Mouse (Mus musculus) C2C12 (cell line): ENCODE data around the gene Skap1. TPM values are rescaled to one million over a fixed set of nuclear protein-coding genes. Genes with fewer than 3 reads are reported as not detected.

Source experiments
- H3K27me3 ChIP-seq: one replicate; pipeline ENCODE4 v1.6.1; 2011; ENCODE audit not compliant: control insufficient read depth, insufficient read depth, insufficient read length
- H3K36me3 ChIP-seq: one replicate; pipeline ENCODE4 v1.6.1; 2011; ENCODE audit not compliant: control insufficient read depth, insufficient read depth
- H3K4me3 ChIP-seq: one replicate; pipeline ENCODE4 v1.5.1; 2011; ENCODE audit warnings: mild to moderate bottlenecking, control low read depth; ENCODE audit not compliant: poor library complexity, insufficient read depth, severe bottlenecking
- H3K79me2 ChIP-seq: one replicate; pipeline ENCODE4 v1.6.1; 2011; ENCODE audit not compliant: control insufficient read depth, insufficient read depth
- H3K79me3 ChIP-seq: one replicate; pipeline ENCODE4 v1.6.1; 2011; ENCODE audit warnings: low read depth, control low read depth
- H3ac ChIP-seq: one replicate; pipeline ENCODE3; 2011; ENCODE audit warnings: low read depth; ENCODE audit not compliant: control insufficient read depth, insufficient read length
- CEBPB ChIP-seq: IDR thresholded peaks from one replicate; pipeline ENCODE4 v1.6.1; 2011; ENCODE audit warnings: low read depth, mild to moderate bottlenecking, control low read depth, moderate library complexity
- CTCF ChIP-seq: IDR thresholded peaks from one replicate; pipeline ENCODE4 v1.5.1; 2011; ENCODE audit not compliant: control insufficient read depth, insufficient read depth, insufficient read length
- FOSL1 ChIP-seq: IDR thresholded peaks from one replicate; pipeline ENCODE4 v1.8.0; 2011; ENCODE audit warnings: mild to moderate bottlenecking, low read length; ENCODE audit not compliant: poor library complexity, insufficient read depth, severe bottlenecking
- MAX ChIP-seq: IDR thresholded peaks from one replicate; pipeline ENCODE4 v1.6.1; 2011; ENCODE audit warnings: mild to moderate bottlenecking, control low read depth
- MYOD1 ChIP-seq: IDR thresholded peaks from one replicate; pipeline ENCODE4 v1.6.1; 2011; ENCODE audit warnings: low read depth; ENCODE audit not compliant: control insufficient read depth, insufficient read length
- MYOG ChIP-seq: IDR thresholded peaks from one replicate; pipeline ENCODE4 v1.6.1; 2011; ENCODE audit not compliant: control insufficient read depth, insufficient read length; ENCODE audit errors: extremely low read depth
- USF1 ChIP-seq: IDR thresholded peaks from one replicate; pipeline ENCODE4 v1.6.1; 2011; ENCODE audit warnings: low read depth, mild to moderate bottlenecking, control low read depth, moderate library complexity
- polyA plus RNA-seq: library from polyadenylated mRNA; unstranded; fragments of >200 nt; fragmentation: generic; extraction: Trizol; gene quantifications from one replicate; pipeline ENCODE4 v1.2.1, GENCODE M21; 2012; ENCODE audit warnings: missing spikeins

Gene Skap1
- polyA plus RNA-seq, 1 experiment, result 0.04 TPM

DNA sequence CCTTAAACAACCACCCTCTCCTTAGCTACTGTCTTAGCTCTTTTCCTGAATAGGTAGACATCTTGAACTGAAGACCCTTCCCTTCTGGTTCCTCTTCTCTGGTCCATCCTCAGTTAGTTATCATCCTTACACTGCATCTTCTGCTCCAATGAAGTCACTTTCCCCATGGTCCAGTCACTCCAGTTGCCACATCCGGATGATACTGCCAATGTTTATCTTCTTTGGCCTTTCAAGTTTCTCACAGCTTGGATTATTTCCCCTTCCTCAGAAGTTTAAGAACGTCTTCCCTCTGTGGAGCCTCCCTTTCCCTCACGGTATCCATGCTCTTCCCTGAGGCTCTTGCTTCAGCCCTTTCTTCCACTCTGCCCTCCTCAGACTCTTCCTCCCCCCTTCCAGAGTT lies 38.6 kb downstream of the Skap1 start:
- TF ChIP-seq CTCF (no peak), FOSL1 (no peak), MYOG (no peak), MAX (no peak), USF1 (no peak), CEBPB (no peak), MYOD1 (no peak)
- Histone ChIP-seq H3K27me3 (peaks cover 36% of the 10 kb centered on the region), H3K79me3 (no peaks in the 10 kb centered on the region), H3K36me3 (no peaks in the 10 kb centered on the region), H3K79me2 (no peaks in the 10 kb centered on the region), H3ac (no peak overlapping the region), H3K4me3 (no peak overlapping the region)

DNA sequence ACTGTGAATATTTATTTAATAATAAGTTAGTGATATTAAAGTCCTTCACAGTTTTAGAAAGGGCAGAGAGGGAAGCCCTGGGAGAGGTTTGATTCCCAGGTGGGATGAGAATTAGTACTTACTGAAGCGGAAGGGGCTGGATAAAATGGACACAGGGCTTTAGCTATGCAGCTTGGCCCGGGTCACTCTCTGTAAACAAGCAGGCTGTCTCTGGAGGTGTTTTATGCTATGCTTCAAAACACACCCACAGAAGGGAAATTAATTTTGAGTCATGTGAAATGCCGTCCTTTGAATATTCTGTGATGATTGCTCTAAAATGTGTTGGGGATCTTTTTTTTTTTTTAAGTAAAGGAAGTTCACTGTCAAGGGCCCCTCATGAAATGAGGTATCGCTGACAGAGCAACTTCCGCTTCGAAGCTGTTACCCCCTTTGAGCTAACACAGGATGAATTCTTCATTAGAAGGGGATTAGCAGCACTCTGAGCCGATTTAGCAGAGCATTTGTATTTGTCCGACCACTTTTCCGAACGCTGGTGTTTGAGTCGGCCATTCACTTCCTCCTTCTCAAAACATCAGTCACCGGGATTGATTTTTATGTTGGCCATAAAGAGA lies 40.2 kb downstream of the Skap1 start:
- Histone ChIP-seq H3K36me3 (no peaks in the 10 kb centered on the region), H3ac (no peak overlapping the region), H3K4me3 (no peak overlapping the region), H3K79me2 (no peaks in the 10 kb centered on the region), H3K27me3 (peaks cover 29% of the 10 kb centered on the region), H3K79me3 (no peaks in the 10 kb centered on the region)
- TF ChIP-seq CEBPB, result no peak
- TF ChIP-seq CTCF, result no peak
- TF ChIP-seq MAX, result no peak
- TF ChIP-seq USF1, result no peak
- TF ChIP-seq FOSL1, result no peak
- TF ChIP-seq MYOG, result no peak
- TF ChIP-seq MYOD1, result no peak

DNA sequence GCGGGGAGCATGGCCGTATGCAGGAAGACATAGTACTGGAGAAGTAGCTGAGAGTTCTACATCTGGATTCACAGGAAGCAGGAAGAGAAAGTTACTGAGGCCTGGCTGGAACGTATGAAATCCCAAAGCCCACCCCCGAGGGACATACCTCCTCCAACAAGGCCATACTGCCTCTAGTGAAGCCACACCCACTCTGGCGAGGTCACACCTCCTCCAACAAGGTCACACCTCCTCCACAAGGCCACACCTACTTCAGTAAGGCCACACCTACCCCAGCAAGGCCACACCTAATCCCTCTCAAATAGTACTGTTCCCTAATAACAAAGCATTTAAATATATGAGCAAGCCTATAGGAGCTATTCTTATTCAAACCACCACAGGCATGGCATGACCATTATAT lies 41.4 kb downstream of the Skap1 start:
- no peaks in the 10 kb centered on the region for H3K79me3 ChIP-seq
- TF ChIP-seq CTCF (no peak), MYOG (no peak), USF1 (no peak), FOSL1 (no peak), MYOD1 (no peak), MAX (no peak), CEBPB (no peak)
- no peak overlapping the region for H3K4me3 ChIP-seq
- no peaks in the 10 kb centered on the region for H3K36me3 ChIP-seq
- no peaks in the 10 kb centered on the region for H3K79me2 ChIP-seq
- H3ac ChIP-seq, result no peak overlapping the region
- peaks cover 28% of the 10 kb centered on the region for H3K27me3 ChIP-seq

DNA sequence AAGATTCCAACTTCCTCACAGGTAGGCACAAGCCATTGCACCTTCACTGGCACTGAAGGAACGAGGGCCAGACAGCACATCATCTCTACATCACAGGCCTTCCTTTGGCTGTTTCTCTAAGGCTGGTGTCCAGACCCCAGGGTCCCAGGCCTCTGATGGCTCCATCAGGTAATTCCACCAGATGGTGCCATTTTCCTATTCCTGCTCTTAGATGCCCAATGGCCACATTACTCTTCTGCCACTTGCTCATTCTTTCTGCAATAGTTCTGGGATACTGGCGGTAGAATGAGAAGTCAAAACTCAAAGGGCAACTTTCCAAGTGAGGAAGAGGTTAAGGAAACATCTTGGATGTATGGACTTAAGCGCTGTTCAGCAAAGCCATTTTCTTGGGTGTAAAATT lies 50.8 kb downstream of the Skap1 start:
- Histone ChIP-seq H3K79me3 (no peaks in the 10 kb centered on the region), H3ac (no peak overlapping the region), H3K4me3 (no peak overlapping the region), H3K36me3 (no peaks in the 10 kb centered on the region), H3K27me3 (peaks cover 40% of the 10 kb centered on the region), H3K79me2 (no peaks in the 10 kb centered on the region)
- no peak for TF ChIP-seq MYOD1

DNA sequence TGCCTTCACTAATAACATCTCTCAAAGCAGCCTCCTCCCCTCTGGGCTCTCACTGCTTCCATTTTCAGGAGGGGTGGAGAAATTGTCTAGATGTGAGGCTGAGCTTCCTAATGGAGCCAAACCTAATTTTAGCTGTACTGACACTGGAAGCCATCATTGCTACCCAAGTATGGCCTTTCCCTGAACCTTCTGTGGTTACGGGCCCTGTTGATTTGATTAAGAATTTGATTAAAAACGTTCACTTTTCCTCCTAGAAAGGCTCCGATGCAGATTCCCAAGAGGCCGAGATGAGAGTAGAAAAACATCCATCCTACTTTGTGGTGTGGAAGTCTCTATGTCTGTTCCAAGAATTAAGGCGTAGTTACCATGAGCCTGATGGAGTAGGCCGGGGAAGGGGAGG lies 60.1 kb downstream of the Skap1 start:
- Histone ChIP-seq H3K36me3 (no peaks in the 10 kb centered on the region), H3K79me3 (no peaks in the 10 kb centered on the region)

DNA sequence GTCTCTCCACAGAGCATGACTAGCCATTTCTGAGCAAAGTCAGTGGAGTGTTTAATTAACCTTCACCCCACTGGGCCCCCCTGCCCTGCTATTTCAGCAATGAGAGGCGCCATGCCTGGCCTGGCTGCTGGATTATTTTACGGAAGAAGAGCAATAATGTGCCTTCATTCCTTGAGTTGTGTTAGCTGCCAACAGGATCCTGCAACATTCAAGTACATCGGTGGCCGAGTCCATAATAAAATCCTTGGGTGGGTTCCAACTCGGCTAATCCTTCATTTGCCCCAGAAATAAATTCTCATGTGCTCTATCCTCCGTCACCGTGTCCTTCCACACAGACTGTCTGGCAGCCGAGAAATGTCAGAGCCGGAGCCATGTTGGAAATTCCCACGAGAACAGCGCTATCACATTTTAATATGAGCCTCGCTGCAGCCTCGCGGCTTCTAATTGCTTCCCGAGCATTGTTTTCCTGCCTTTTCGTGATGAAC lies 61.8 kb downstream of the Skap1 start:
- H3K79me3 ChIP-seq, result no peaks in the 10 kb centered on the region
- no peaks in the 10 kb centered on the region for H3K79me2 ChIP-seq
- H3ac ChIP-seq, result no peak overlapping the region
- TF ChIP-seq FOSL1 (no peak), CEBPB (no peak), MAX (no peak), MYOG (no peak), MYOD1 (no peak), USF1 (no peak), CTCF (no peak)
- no peaks in the 10 kb centered on the region for H3K36me3 ChIP-seq
- H3K27me3 ChIP-seq, result peaks cover 26% of the 10 kb centered on the region
- no peak overlapping the region for H3K4me3 ChIP-seq

More for the DNA sequence above, 60.1 kb downstream of the Skap1 start:
- no peaks in the 10 kb centered on the region for H3K79me2 ChIP-seq
- no peak overlapping the region for H3K4me3 ChIP-seq
- no peak overlapping the region for H3ac ChIP-seq
- TF ChIP-seq MAX (no peak), MYOG (no peak), CTCF (no peak), MYOD1 (no peak), FOSL1 (no peak), CEBPB (no peak), USF1 (no peak)
- peaks cover 23% of the 10 kb centered on the region for H3K27me3 ChIP-seq
